Mouse (Mus musculus) spleen, adult 18-20 months (tissue): Measurements from ENCODE around the gene Pced1a.
A peak's percentile ranks its signal among the peaks of the same experiment; 100 is the strongest.

Source experiments
- DNase-seq, 2 experiments: peaks; one replicate each; pipeline ENCODE4 v3.0.0; 2022; ENCODE audit warnings: mixed read lengths in 2 of 2

The Pced1a gene

GRCm38 (mm10) chr2:130424126-130424853 lies at the start of gene Pced1a, which contains the start of gene Vps16:
Pced1a (minus strand) TSS chr2:130424701.
Vps16 (plus strand) TSS chr2:130424339.
- DNase-seq, result peak; percentile 85 to 91

- DNase-seq, result no peak
These were observed 48.5 kb upstream of the Pced1a start for GRCm38 (mm10) chr2:130472908-130473510.

- DNase-seq, result no peak
These were observed 45.4 kb upstream of the Pced1a start for GRCm38 (mm10) chr2:130469935-130470334.

- no peak for DNase-seq
These were observed 44.9 kb upstream of the Pced1a start for GRCm38 (mm10) chr2:130469366-130469765.

- no peak for DNase-seq
These were observed 41.9 kb upstream of the Pced1a start for GRCm38 (mm10) chr2:130466438-130466837.

GRCm38 (mm10) chr2:130461287-130462071 lies 37.0 kb upstream of the Pced1a start:
- DNase-seq, result no peak

- no peak for DNase-seq
These were observed 35.1 kb upstream of the Pced1a start for GRCm38 (mm10) chr2:130459576-130459975.

GRCm38 (mm10) chr2:130457871-130458270 lies 33.4 kb upstream of the Pced1a start:
- DNase-seq, result no peak

- DNase-seq, result no peak
These were observed 30.4 kb upstream of the Pced1a start for GRCm38 (mm10) chr2:130454748-130455370.

- DNase-seq, result no peak
These were observed 28.9 kb upstream of the Pced1a start for GRCm38 (mm10) chr2:130453421-130453820.

GRCm38 (mm10) chr2:130452266-130452665 lies 27.8 kb upstream of the Pced1a start:
- no peak for DNase-seq

GRCm38 (mm10) chr2:130451727-130452090 lies 27.2 kb upstream of the Pced1a start:
- DNase-seq, result no peak

- DNase-seq, result no peak
These were observed 26.7 kb upstream of the Pced1a start for GRCm38 (mm10) chr2:130451086-130451726.

GRCm38 (mm10) chr2:130450434-130450796 lies 25.9 kb upstream of the Pced1a start:
- DNase-seq, result peak in 1 of 2 experiments; percentile 62

GRCm38 (mm10) chr2:130449794-130450433 lies 25.4 kb upstream of the Pced1a start, which contains the start of gene Ptpra:
Ptpra (plus strand) TSS chr2:130450278.
- peak; percentile 79 to 91 for DNase-seq

- DNase-seq, result no peak
These were observed 24.7 kb upstream of the Pced1a start for GRCm38 (mm10) chr2:130449021-130449793.

- DNase-seq, result no peak
These were observed 23.9 kb upstream of the Pced1a start for GRCm38 (mm10) chr2:130448449-130448848.

- no peak for DNase-seq
These were observed 17.7 kb upstream of the Pced1a start for GRCm38 (mm10) chr2:130442162-130442561.

- DNase-seq, result no peak
These were observed 15.5 kb upstream of the Pced1a start for GRCm38 (mm10) chr2:130439840-130440480.

- DNase-seq, result no peak
These were observed 14.4 kb upstream of the Pced1a start for GRCm38 (mm10) chr2:130438861-130439260.

- no peak for DNase-seq
These were observed 12.3 kb upstream of the Pced1a start for GRCm38 (mm10) chr2:130436769-130437168.
